Mouse (Mus musculus) gastrocnemius, adult 18-20 months (tissue): Measurements from ENCODE around the gene B4galnt2. TPM values are rescaled to one million over a fixed set of nuclear protein-coding genes. Genes with fewer than 3 reads are reported as not detected.
"Not testable (repeated sequence)": the region's sequence is repeated elsewhere in the genome, so short reads cannot be mapped to it uniquely, and the experiment has no call there.

Experiments
- DNase-seq: peaks from one replicate; pipeline ENCODE4 v3.0.0; 2021; ENCODE audit warnings: low spot score
- total RNA-seq, 2 experiments: library from RNA; stranded (reverse); gene quantifications; 2 replicates each; pipeline ENCODE4 v1.2.3; 2021

Gene B4galnt2
- total RNA-seq, 2 experiments from 2014 or later: not detected

- no peak for DNase-seq
These were observed 18.1 kb downstream of the B4galnt2 start for GRCm38 (mm10) chr11:95896446-95897179.

GRCm38 (mm10) chr11:95890462-95891051 is 24.1 kb downstream of the B4galnt2 start:
- no peak for DNase-seq

- DNase-seq: not testable (repeated sequence)
These were observed 34.8 kb downstream of the B4galnt2 start for GRCm38 (mm10) chr11:95879861-95880260.

- peak; percentile 36 for DNase-seq
These were observed 38.4 kb downstream of the B4galnt2 start for GRCm38 (mm10) chr11:95876296-95876695.

- no peak for DNase-seq
These were observed 38.9 kb downstream of the B4galnt2 start for GRCm38 (mm10) chr11:95875804-95876203.

- DNase-seq: no peak
These were observed 44.7 kb downstream of the B4galnt2 start for GRCm38 (mm10) chr11:95869918-95870470.

- DNase-seq: no peak
These were observed 45.2 kb downstream of the B4galnt2 start for GRCm38 (mm10) chr11:95869442-95869841.

- DNase-seq: peak; percentile 31
These were observed 53.3 kb downstream of the B4galnt2 start for GRCm38 (mm10) chr11:95861397-95861796.

- DNase-seq: no peak
These were observed 54.6 kb downstream of the B4galnt2 start for GRCm38 (mm10) chr11:95860071-95860490.

GRCm38 (mm10) chr11:95859468-95859855 is 55.2 kb downstream of the B4galnt2 start:
- no peak for DNase-seq

GRCm38 (mm10) chr11:95858528-95859467 is 55.9 kb downstream of the B4galnt2 start:
- DNase-seq: peak; percentile 96

- no peak for DNase-seq
These were observed 56.8 kb downstream of the B4galnt2 start for GRCm38 (mm10) chr11:95857716-95858527.

GRCm38 (mm10) chr11:95857306-95857705 is 57.4 kb downstream of the B4galnt2 start:
- no peak for DNase-seq

- DNase-seq: peak; percentile 68
These were observed 61.0 kb downstream of the B4galnt2 start for GRCm38 (mm10) chr11:95853684-95854083.

- DNase-seq: no peak
These were observed 63.8 kb downstream of the B4galnt2 start for GRCm38 (mm10) chr11:95850898-95851297.

GRCm38 (mm10) chr11:95844935-95845334 is 69.8 kb downstream of the B4galnt2 start:
- no peak for DNase-seq

GRCm38 (mm10) chr11:95843421-95843950 is 71.2 kb downstream of the B4galnt2 start:
- no peak for DNase-seq

GRCm38 (mm10) chr11:95842953-95843352 is 71.7 kb downstream of the B4galnt2 start:
- DNase-seq: no peak

GRCm38 (mm10) chr11:95842074-95842681 is 72.5 kb downstream of the B4galnt2 start, which contains the start of gene Abi3:
TSS of gene Abi3 (minus strand) at chr11:95842476.
- peak; percentile 44 for DNase-seq

- DNase-seq: no peak
These were observed 73.2 kb downstream of the B4galnt2 start for GRCm38 (mm10) chr11:95841498-95841830.
